Mouse (Mus musculus) hindbrain, embryonic 16.5 days (tissue): ENCODE results near the gene Tnfrsf13c. TPM values are rescaled to one million over a fixed set of nuclear protein-coding genes. Genes with fewer than 3 reads are reported as not detected.

Experiments used
- ATAC-seq: fragments of 200-750 bp; cut with Nextera tagmentation; 2 replicates; pipeline ENCODE4 v1.8.0; 2017; ENCODE audit warnings: moderate TSS enrichment, moderate library complexity
- H3K27ac ChIP-seq: fragments of 300-500 bp; sonication (generic); 2 replicates; pipeline ENCODE4 v1.5.1; 2014; ENCODE audit warnings: low read depth, mild to moderate bottlenecking, control low read depth, low read length, moderate library complexity
- H3K27me3 ChIP-seq: fragments of 300-500 bp; sonication (generic); replicated peaks from 2 replicates; pipeline ENCODE4 v1.6.1; 2014; ENCODE audit warnings: low read length; ENCODE audit not compliant: control insufficient read depth, insufficient read depth
- H3K36me3 ChIP-seq: fragments of 300-500 bp; sonication (generic); 2 replicates; pipeline ENCODE4 v1.6.1; 2014; ENCODE audit warnings: mild to moderate bottlenecking, low read length, moderate library complexity, mixed read lengths; ENCODE audit not compliant: control insufficient read depth, insufficient read depth
- H3K4me1 ChIP-seq: fragments of 300-500 bp; sonication (generic); 2 replicates; pipeline ENCODE4 v1.6.1; 2014; ENCODE audit warnings: low read depth, low read length; ENCODE audit not compliant: control insufficient read depth, insufficient read depth
- H3K4me2 ChIP-seq: fragments of 300-500 bp; sonication (generic); 2 replicates; pipeline ENCODE4 v1.6.1; 2014; ENCODE audit warnings: mild to moderate bottlenecking, low read length, control low read depth, moderate library complexity
- H3K4me3 ChIP-seq: fragments of 300-500 bp; sonication (generic); 2 replicates; pipeline ENCODE4 v1.5.1; 2014; ENCODE audit warnings: mild to moderate bottlenecking, low read length, control low read depth, moderate library complexity
- H3K9ac ChIP-seq: fragments of 300-500 bp; sonication (generic); 2 replicates; pipeline ENCODE4 v1.6.1; 2014; ENCODE audit warnings: low read depth, mild to moderate bottlenecking, control low read depth, low read length, moderate library complexity
- H3K9me3 ChIP-seq: fragments of 300-500 bp; sonication (generic); 2 replicates; pipeline ENCODE4 v1.6.1; 2014; ENCODE audit warnings: mild to moderate bottlenecking, low read length, moderate library complexity; ENCODE audit not compliant: control insufficient read depth
- WGBS: fragments of 180-500 bp; shearing (Covaris S2); extraction: QIAGEN DNeasy Blood & Tissue Kit; methylation state at CpG from one replicate; pipeline ENCODE4 v1.1.7; 2014; 5-methylcytosine and 5-hydroxymethylcytosine counted together
- polyA plus RNA-seq: library from polyadenylated mRNA; unstranded; fragments of >200 nt; fragmentation: Nextera tagmentation; extraction: Ambion mirVana; gene quantifications from 2 replicates; pipeline ENCODE4 v1.2.1, GENCODE M21; 2015

Tnfrsf13c gene
- polyA plus RNA-seq, 1 experiment from 2014 or later = 0.10 TPM

DNA sequence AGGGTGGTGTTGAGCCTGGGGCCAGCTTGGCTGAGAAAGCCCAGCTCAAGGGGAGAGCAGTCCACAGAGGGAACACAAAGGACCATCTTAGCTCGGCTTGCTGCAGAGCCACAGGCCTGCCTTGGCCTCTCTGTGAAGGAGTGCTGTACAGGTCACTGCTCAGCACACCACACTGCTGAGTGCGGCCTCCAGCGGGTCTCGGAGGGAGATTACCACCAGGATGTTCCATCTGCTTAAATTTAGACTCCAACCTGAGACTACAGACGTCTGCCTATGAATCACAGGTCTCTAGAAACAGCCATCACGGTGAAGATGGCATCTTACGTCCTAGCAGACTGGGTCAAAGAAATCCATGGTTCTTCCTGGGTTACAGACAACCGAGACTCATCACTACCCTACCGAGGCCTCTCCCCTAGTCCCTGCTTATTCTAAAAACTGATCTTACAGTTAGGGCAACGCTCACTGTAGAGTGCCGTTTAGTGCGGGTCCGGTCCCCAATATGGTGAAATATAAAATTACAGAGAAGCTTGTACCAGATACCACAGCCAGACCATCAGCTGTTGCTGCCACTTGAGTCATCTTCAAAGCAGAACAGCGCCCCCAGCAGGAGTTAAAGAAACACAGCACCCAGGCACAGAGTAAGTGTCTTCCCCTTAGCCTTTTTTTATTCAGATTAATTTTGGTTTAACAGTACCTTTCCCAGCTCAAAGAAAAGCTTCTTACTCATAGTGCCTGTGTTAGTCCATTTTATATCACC lies 2.9 kb downstream of the Tnfrsf13c start:
- Histone ChIP-seq H3K9ac (no peak overlapping the region), H3K4me1 (peaks cover 10% of the 10 kb centered on the region), H3K4me3 (no peak overlapping the region), H3K4me2 (no peak overlapping the region), H3K27me3 (peaks cover 11% of the 10 kb centered on the region), H3K9me3 (no peaks in the 10 kb centered on the region), H3K36me3 (no peaks in the 10 kb centered on the region), H3K27ac (no peak overlapping the region)
- ATAC-seq = no peak
- WGBS = 68% methylated on average over 14 of the region's 14 CpGs

DNA sequence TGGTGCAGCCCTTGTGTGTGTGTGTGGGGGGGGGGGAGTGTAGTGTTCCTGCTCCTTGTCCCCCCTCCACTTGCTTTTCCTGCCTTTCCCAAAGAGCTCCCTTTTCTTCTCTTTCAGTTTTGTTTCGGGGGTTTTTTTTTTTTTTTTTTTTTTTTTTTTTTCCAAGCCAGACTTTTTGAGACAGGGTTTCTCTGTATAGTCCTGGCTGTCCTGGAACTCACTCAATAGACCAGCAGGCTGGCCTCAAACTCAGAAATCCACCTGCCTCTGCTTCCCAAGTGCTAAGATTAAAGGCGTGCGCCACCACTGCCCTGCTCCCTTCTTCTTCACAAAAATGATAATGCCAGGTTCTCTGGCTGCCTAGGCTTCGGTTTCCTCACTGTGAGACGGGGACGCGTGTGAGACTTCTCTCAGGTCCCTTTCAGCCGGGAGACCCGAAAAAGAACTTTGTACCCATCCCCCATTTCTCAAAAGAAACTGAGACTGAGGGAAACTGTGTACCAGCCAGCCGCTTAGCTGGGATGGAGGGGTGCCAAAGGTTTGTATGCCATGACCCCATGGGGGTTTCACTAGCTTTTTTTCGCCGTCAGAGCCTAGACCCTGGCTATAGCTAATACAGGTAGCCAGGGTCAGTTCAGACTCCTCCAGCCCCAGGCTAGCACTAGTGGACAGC lies 4.0 kb downstream of the Tnfrsf13c start:
- H3K9ac ChIP-seq = no peak overlapping the region
- no peaks in the 10 kb centered on the region for H3K9me3 ChIP-seq
- peaks cover 11% of the 10 kb centered on the region for H3K27me3 ChIP-seq
- ATAC-seq = no peak
- H3K4me3 ChIP-seq = no peak overlapping the region
- no peak overlapping the region for H3K4me2 ChIP-seq
- no peak overlapping the region for H3K27ac ChIP-seq
- no peaks in the 10 kb centered on the region for H3K36me3 ChIP-seq
- 62% methylated on average over 12 of the region's 12 CpGs for WGBS
- H3K4me1 ChIP-seq = peaks cover 15% of the 10 kb centered on the region

DNA sequence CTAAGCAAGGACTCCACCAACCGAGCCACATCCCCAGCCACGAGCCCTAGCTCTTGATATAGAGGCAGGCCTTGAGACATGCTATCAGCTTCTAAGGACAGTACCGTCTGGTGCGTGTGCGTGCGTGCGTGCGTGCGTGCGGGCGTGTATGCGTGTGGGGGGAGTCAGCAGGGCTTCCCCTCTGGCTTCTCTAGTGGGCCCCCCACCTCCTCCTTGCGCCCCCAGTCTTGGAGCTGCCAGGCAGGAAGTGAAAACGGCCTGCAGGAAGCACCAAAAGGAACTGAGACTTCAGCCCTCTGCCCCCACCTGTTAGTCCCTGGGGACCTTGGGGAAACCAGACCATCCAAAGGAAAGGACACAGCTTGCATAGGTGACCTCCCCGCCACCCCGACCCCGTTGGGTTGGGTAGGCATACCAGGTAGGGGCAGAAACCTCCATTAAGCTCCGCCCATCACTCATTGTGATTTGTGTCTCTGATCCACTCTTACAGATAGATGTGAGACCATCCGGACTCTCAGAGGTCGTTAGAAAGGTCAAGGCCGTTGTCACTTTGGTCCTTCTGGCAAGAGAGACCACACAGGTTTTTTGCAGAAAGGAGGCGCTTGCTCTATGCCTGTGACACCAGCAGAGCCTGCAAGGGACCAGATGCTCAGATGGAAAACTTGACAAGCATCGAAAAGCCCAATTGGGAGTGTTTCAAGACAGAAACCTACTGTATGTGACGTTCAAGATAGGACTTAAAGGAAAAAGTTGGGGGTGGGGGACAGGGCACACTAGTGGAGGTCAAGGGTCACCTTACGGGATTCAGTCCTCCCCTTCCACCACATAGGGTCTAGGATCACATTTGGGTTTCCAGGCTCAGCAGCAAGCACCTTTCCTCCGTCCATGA lies 5.1 kb downstream of the Tnfrsf13c start:
- WGBS = 81% methylated on average over 26 of the region's 26 CpGs

DNA sequence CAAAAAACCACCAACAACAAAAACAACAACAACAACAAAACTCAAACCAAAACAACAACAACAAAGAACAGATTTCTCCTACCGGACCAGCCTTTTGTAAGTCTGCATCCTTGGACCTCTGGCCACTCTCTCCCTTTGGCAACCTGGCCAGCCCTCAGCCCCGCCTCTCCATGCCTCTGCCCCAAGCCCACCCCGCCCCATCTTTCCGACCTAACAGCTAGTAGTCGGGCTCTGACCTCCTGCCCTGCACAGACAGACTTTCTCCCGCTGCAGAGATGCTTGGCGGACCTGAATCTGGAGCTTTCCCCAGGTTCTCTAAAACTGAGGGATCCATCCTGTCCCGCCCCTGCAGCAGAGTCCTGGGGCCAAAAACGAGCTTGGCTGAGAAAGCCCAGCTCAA lies 6.2 kb downstream of the Tnfrsf13c start:
- peaks cover 5% of the 10 kb centered on the region; the same call in 1 of the 2 replicates for H3K4me1 ChIP-seq
- H3K36me3 ChIP-seq = no peaks in the 10 kb centered on the region
- H3K27ac ChIP-seq = no peak overlapping the region
- H3K27me3 ChIP-seq = peaks cover 16% of the 10 kb centered on the region
- 33% methylated on average over 9 of the region's 9 CpGs for WGBS
- H3K4me3 ChIP-seq = no peak overlapping the region
- H3K9me3 ChIP-seq = no peaks in the 10 kb centered on the region
- no peak for ATAC-seq
- no peak overlapping the region for H3K9ac ChIP-seq
- no peak overlapping the region for H3K4me2 ChIP-seq

More for the DNA sequence above, 5.1 kb downstream of the Tnfrsf13c start:
- no peak overlapping the region for H3K4me3 ChIP-seq
- peaks cover 9% of the 10 kb centered on the region for H3K4me1 ChIP-seq
- H3K27ac ChIP-seq = no peak overlapping the region
- H3K4me2 ChIP-seq = no peak overlapping the region
- H3K36me3 ChIP-seq = no peaks in the 10 kb centered on the region
- no peak for ATAC-seq
- H3K9ac ChIP-seq = no peak overlapping the region
- H3K27me3 ChIP-seq = peaks cover 13% of the 10 kb centered on the region
- no peaks in the 10 kb centered on the region for H3K9me3 ChIP-seq

DNA sequence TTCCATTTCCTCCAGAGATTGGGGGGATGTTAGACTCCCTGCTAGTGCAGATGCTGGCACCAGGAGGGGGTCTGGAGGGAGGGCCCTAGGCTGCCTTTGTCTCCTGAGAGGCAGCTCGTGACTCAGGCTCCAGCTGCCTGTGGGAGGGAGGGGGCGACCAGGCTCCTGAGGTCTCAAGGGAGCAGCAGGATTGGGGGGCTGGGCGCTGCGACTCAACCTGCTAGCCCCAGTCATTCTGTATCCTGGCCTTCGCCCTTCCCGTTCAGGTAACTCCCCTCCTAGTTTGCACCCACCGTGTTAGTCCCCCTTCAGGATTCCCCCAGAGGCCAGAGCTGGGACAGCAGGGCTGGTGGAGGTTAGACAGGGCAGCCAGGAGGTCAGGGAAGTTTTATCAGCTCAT lies 7.1 kb downstream of the Tnfrsf13c start:
- ATAC-seq = no peak
- Histone ChIP-seq H3K27me3 (peaks cover 22% of the 10 kb centered on the region), H3K9ac (no peak overlapping the region), H3K4me1 (peaks cover 12% of the 10 kb centered on the region), H3K4me3 (no peak overlapping the region), H3K9me3 (no peaks in the 10 kb centered on the region), H3K4me2 (no peak overlapping the region), H3K27ac (no peak overlapping the region), H3K36me3 (no peaks in the 10 kb centered on the region)
- WGBS = 11% methylated on average over 6 of the region's 7 CpGs

DNA sequence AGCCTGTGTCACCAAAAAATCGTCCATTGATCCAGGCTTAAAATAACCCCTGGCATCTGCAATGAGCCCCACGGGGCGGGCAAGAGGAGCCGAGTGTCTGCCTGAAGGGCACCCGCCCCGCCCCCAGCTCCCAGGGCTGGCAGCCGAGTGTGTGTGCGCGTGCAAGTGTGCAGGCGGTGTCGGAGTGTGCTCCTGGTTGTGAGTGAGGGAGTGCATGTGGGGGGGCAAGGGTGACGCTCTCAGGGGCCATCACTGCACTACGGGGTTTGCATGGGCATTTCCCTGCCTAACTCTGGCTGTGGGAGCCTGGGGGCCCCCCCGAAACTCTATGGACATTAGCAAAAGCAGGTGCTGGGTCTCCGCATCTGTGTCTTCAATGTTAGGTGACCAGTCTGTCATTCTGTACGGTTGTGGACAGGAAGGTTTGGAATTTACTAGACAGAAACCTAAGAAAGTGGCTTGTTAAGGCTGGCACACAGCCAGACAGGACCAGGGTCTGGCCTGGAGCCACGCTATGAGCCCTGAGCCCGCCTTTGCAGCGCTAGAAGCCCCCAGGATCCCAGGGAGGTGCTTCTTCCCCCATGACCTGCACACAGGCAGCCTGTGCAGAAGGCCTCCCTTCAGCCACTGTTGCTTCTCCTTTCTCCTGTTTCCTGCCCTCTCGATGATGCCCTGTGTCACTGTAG lies 7.9 kb downstream of the Tnfrsf13c start:
- Histone ChIP-seq H3K36me3 (no peaks in the 10 kb centered on the region), H3K4me1 (peaks cover 19% of the 10 kb centered on the region), H3K4me2 (no peak overlapping the region), H3K9ac (no peak overlapping the region), H3K27me3 (peaks cover 28% of the 10 kb centered on the region), H3K4me3 (no peak overlapping the region), H3K9me3 (no peaks in the 10 kb centered on the region), H3K27ac (no peak overlapping the region)
- ATAC-seq = no peak
- WGBS = 38% methylated on average over 20 of the region's 20 CpGs

DNA sequence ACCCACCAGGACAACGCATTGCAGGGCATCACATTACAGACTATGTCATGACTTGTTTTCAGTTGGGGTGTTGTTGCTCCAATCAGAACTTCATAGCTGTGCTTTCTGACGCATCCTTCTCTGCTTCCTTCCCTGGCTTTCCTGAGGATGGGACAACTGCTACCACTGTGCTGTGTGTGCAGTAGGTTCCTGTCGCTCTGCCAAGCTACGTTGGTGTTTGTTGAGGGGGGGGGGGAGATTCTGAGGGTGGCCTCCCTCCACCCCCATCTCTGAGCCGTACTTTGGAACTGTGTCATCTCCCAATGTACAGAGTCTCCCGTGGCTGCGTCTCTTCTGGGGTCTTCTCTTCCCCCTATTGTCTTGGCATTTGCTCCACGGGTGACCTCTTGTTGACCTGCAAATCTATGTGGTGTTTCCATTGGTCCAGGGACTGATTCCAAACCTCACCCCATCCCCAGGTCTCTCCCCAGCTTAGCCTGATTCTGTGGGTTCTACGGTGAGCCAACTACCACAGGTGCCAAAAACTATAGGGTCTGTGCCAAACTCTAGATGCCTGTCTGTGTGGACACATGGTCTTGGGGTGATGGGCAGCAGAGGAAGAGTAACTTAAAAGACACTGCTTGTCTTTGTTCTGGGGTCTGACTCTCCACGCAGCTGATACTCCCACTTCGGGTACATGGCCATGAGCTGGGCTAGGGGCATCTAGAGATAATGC lies 8.7 kb downstream of the Tnfrsf13c start:
- H3K27me3 ChIP-seq = peaks cover 36% of the 10 kb centered on the region
- H3K4me3 ChIP-seq = no peak overlapping the region
- no peak overlapping the region for H3K27ac ChIP-seq
- H3K4me2 ChIP-seq = no peak overlapping the region
- no peaks in the 10 kb centered on the region for H3K9me3 ChIP-seq
- H3K9ac ChIP-seq = no peak overlapping the region
- no peaks in the 10 kb centered on the region for H3K36me3 ChIP-seq
- peaks cover 21% of the 10 kb centered on the region for H3K4me1 ChIP-seq
- no peak for ATAC-seq
- WGBS = 29% methylated on average over 11 of the region's 11 CpGs

DNA sequence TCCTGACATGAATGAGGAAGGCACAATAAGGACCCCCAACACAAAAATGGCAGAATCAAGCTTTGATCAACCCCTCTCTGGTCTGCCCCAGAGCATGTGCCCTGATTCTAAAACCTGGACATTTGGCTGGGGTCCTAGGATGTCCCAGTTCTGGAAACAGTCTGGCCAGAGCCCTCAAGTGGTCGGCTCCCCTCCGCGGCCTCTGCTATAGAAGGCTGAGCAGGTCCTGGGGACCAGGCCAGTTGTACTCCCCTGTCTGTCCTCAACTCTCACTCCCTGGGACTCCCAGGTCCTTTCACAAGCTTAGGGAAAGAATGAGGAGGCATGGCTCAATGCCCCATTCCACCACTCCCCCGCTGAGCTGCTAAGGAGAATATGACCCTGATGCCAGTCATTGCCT lies 10.9 kb downstream of the Tnfrsf13c start:
- 11% methylated on average over 4 of the region's 4 CpGs for WGBS
- Histone ChIP-seq H3K9ac (no peak overlapping the region), H3K9me3 (no peaks in the 10 kb centered on the region), H3K27ac (no peak overlapping the region), H3K27me3 (peaks cover 52% of the 10 kb centered on the region), H3K4me1 (peaks cover 21% of the 10 kb centered on the region), H3K36me3 (no peaks in the 10 kb centered on the region), H3K4me2 (no peak overlapping the region; the same call in 1 of the 2 replicates), H3K4me3 (no peak overlapping the region)
- ATAC-seq = no peak
